Mouse (Mus musculus): ENCODE data around the gene Prm3.

- TF ChIP-seq CTCF (conservative IDR thresholded peaks at IDR 0.05; ENCODE audit: insufficient read depth, insufficient read length, low read depth, low read length) (no peak), POLR2A (IDR thresholded peaks at IDR 0.05; ENCODE audit: low read depth, low read length) (no peak)
These were observed 36.6 kb upstream of the Prm3 start for GRCm38 (mm10) chr16:10827269-10827668.

Measured in kidney, adult 2 months (tissue).